ENCODE assay signal across 12 mouse cellular contexts in genomic region chr1:136513181-136513580, GRCm38 (mm10). TPM values are rescaled to one million over a fixed set of nuclear protein-coding genes. Genes with fewer than 3 reads are reported as not detected.
A peak's percentile ranks its signal among the peaks of the same experiment; 100 is the strongest.
DNase-seq lines count a peak whose midpoint lies in the region; ATAC-seq and TF ChIP-seq lines count a peak whose summit lies in the region.
"Had no signal": no experiment of that assay in that cellular context is flagged by ENCODE, and none has a peak within 500 bp of the region (broad histone marks: within the 10 kb centered on the region; RNA-seq: fewer than 3 reads in every experiment).

No protein-coding gene starts in this region.

- H3K36me3 ChIP-seq in forebrain, embryonic 11.5 days (ENCODE audit: control insufficient read depth, insufficient read depth, low read length): peaks cover 2% of the 10 kb centered on the region; the same call in 1 of the 2 replicates
- no peaks in the 10 kb centered on the region for H3K36me3 ChIP-seq in forebrain, embryonic 16.5 days (ENCODE audit: control insufficient read depth, insufficient read depth)
- H3K36me3 ChIP-seq in heart, embryonic 12.5 days: peaks cover 34% of the 10 kb centered on the region
- peaks cover 36% of the 10 kb centered on the region for H3K36me3 ChIP-seq in limb, embryonic 12.5 days
- peaks cover 94% of the 10 kb centered on the region for H3K36me3 ChIP-seq in liver, embryonic 12.5 days

- no peaks in the 10 kb centered on the region for H3K27me3 ChIP-seq in forebrain, embryonic 11.5 days (ENCODE audit: control insufficient read depth, insufficient read depth, low read length)
- H3K27me3 ChIP-seq in forebrain, embryonic 16.5 days (replicated peaks; ENCODE audit: control insufficient read depth, insufficient read depth, low read length): no peaks in the 10 kb centered on the region
- no peaks in the 10 kb centered on the region for H3K27me3 ChIP-seq in heart, embryonic 12.5 days (replicated peaks)
- H3K27me3 ChIP-seq in limb, embryonic 12.5 days: no peaks in the 10 kb centered on the region
- H3K27me3 ChIP-seq in liver, embryonic 12.5 days (replicated peaks): no peaks in the 10 kb centered on the region
- H3K27me3 ChIP-seq in cerebellum, adult 2 months (ENCODE audit: control insufficient read depth, insufficient read depth, low read length): no peaks in the 10 kb centered on the region

- H3K9me3 ChIP-seq in forebrain, embryonic 11.5 days (ENCODE audit: control insufficient read depth, low read length): no peaks in the 10 kb centered on the region
- no peaks in the 10 kb centered on the region for H3K9me3 ChIP-seq in forebrain, embryonic 16.5 days (ENCODE audit: control insufficient read depth, low read length)
- H3K9me3 ChIP-seq in heart, embryonic 12.5 days (replicated peaks): no peaks in the 10 kb centered on the region
- H3K9me3 ChIP-seq in limb, embryonic 12.5 days: no peaks in the 10 kb centered on the region
- H3K9me3 ChIP-seq in liver, embryonic 12.5 days (replicated peaks): no peaks in the 10 kb centered on the region

- H3K4me2 ChIP-seq in forebrain, embryonic 11.5 days (ENCODE audit: low read depth, low read length, severe bottlenecking): no peak overlapping the region
- H3K4me2 ChIP-seq in forebrain, embryonic 16.5 days (ENCODE audit: low read length): no peak overlapping the region
- no peak overlapping the region for H3K4me2 ChIP-seq in heart, embryonic 12.5 days
- H3K4me2 ChIP-seq in limb, embryonic 12.5 days: no peak overlapping the region
- H3K4me2 ChIP-seq in liver, embryonic 12.5 days: no peak overlapping the region

- DNase-seq in forebrain, embryonic 11.5 days (ENCODE audit: low spot score): peak; percentile 45
- peak; percentile 25 for DNase-seq in NIH3T3 (ENCODE audit: low read depth)
- no peak for DNase-seq in layer of hippocampus, postnatal 36 days
- no peak for DNase-seq in cerebellum, adult 2 months
- DNase-seq: cerebellum, adult 18-20 months; kidney, adult 8-10 months; liver, postnatal 0 days; right cerebral cortex, adult 18-20 months had no signal

- no peak overlapping the region for H3K9ac ChIP-seq in forebrain, embryonic 11.5 days (ENCODE audit: low read length)
- H3K9ac ChIP-seq in forebrain, embryonic 16.5 days (replicated peaks; ENCODE audit: low read depth, low read length): no peak overlapping the region
- no peak overlapping the region for H3K9ac ChIP-seq in heart, embryonic 12.5 days
- no peak overlapping the region for H3K9ac ChIP-seq in limb, embryonic 12.5 days (replicated peaks)
- H3K9ac ChIP-seq in liver, embryonic 12.5 days: no peak overlapping the region
- H3K9ac ChIP-seq: liver, postnatal 0 days had no signal

- no peak for TF ChIP-seq POLR2A in cerebellum, adult 2 months (IDR thresholded peaks at IDR 0.05; ENCODE audit: borderline replicate concordance, insufficient read depth, low read length)

- no peak overlapping the region for H3K27ac ChIP-seq in forebrain, embryonic 11.5 days (ENCODE audit: low read depth, low read length)
- H3K27ac ChIP-seq in forebrain, embryonic 16.5 days (ENCODE audit: low read length): no peak overlapping the region
- H3K27ac ChIP-seq in heart, embryonic 12.5 days (ENCODE audit: poor library complexity, severe bottlenecking): peak overlapping the region; percentile 37
- peak overlapping the region; percentile 62 for H3K27ac ChIP-seq in limb, embryonic 12.5 days
- no peak overlapping the region for H3K27ac ChIP-seq in liver, embryonic 12.5 days
- H3K27ac ChIP-seq in cerebellum, adult 2 months (ENCODE audit: insufficient read depth, low read length): no peak overlapping the region

- no peak overlapping the region for H3K4me3 ChIP-seq in forebrain, embryonic 11.5 days (ENCODE audit: low read depth, low read length)
- H3K4me3 ChIP-seq in forebrain, embryonic 16.5 days (replicated peaks; ENCODE audit: low read length): no peak overlapping the region
- H3K4me3 ChIP-seq in heart, embryonic 12.5 days: no peak overlapping the region
- H3K4me3 ChIP-seq in limb, embryonic 12.5 days (replicated peaks): no peak overlapping the region
- no peak overlapping the region for H3K4me3 ChIP-seq in liver, embryonic 12.5 days
- no peak overlapping the region for H3K4me3 ChIP-seq in cerebellum, adult 2 months (replicated peaks; ENCODE audit: insufficient read depth, low read depth, low read length)

- no peak for ATAC-seq in forebrain, embryonic 11.5 days (replicated peaks; ENCODE audit: low FRiP score)
- no peak for ATAC-seq in forebrain, embryonic 16.5 days
- no peak for ATAC-seq in heart, embryonic 12.5 days (ENCODE audit: insufficient number of reproducible peaks, low FRiP score)
- no peak for ATAC-seq in limb, embryonic 12.5 days (ENCODE audit: insufficient number of reproducible peaks, insufficient read depth, low FRiP score, low TSS enrichment, low read depth)
- no peak for ATAC-seq in liver, embryonic 12.5 days
- ATAC-seq: liver, postnatal 0 days had no signal

- WGBS in forebrain, embryonic 11.5 days: 95% methylated on average over 11 of the region's 11 CpGs
- WGBS in forebrain, embryonic 16.5 days: 77% methylated on average over 11 of the region's 11 CpGs
- WGBS in heart, embryonic 12.5 days: 87% methylated on average over 11 of the region's 11 CpGs
- WGBS in limb, embryonic 12.5 days: 84% methylated on average over 11 of the region's 11 CpGs
- 95% methylated on average over 11 of the region's 11 CpGs for WGBS in liver, embryonic 12.5 days (ENCODE audit: insufficient replicate concordance)
- 39% methylated on average over 11 of the region's 11 CpGs for WGBS in cerebellum, adult 2 months

- no peak for TF ChIP-seq CTCF in cerebellum, adult 2 months (IDR thresholded peaks at IDR 0.05; ENCODE audit: borderline replicate concordance, insufficient read depth, low read depth, low read length)

- no peaks in the 10 kb centered on the region for H3K4me1 ChIP-seq in forebrain, embryonic 11.5 days (replicated peaks; ENCODE audit: control insufficient read depth, insufficient read depth, low read length)
- no peaks in the 10 kb centered on the region for H3K4me1 ChIP-seq in forebrain, embryonic 16.5 days (replicated peaks; ENCODE audit: control insufficient read depth, insufficient read depth, low read length)
- peaks cover 16% of the 10 kb centered on the region for H3K4me1 ChIP-seq in heart, embryonic 12.5 days (replicated peaks)
- H3K4me1 ChIP-seq in limb, embryonic 12.5 days (replicated peaks): peaks cover 10% of the 10 kb centered on the region
- no peaks in the 10 kb centered on the region for H3K4me1 ChIP-seq in liver, embryonic 12.5 days
- no peaks in the 10 kb centered on the region for H3K4me1 ChIP-seq in cerebellum, adult 2 months (ENCODE audit: control insufficient read depth, insufficient read depth, low read length)

RNA-seq across cellular contexts. Expression of gene Kif14, which starts 47.0 kb away (rescaled TPM):
- 11.3 and 12.8 TPM in 2 replicates for polyA plus RNA-seq in forebrain, embryonic 11.5 days (2014; fragmentation: Nextera tagmentation; extraction: Ambion mirVana)
- 1.7 and 2.4 TPM in 2 replicates for polyA plus RNA-seq in forebrain, embryonic 16.5 days (2015; fragmentation: Nextera tagmentation; extraction: Ambion mirVana)
- polyA plus RNA-seq in heart, embryonic 12.5 days (2016; fragmentation: Nextera tagmentation; extraction: Ambion mirVana): 5.7 and 6.8 TPM in 2 replicates
- polyA plus RNA-seq in limb, embryonic 12.5 days (2016; fragmentation: Nextera tagmentation; extraction: Ambion mirVana): 8.8 and 9.8 TPM in 2 replicates
- polyA plus RNA-seq in liver, embryonic 12.5 days (2016; fragmentation: Nextera tagmentation; extraction: Ambion mirVana): 11.2 and 11.3 TPM in 2 replicates
- total RNA-seq in layer of hippocampus, postnatal 36 days (2021): under 1 TPM; 0.20 to 0.25 TPM
- 0.13 and 0.33 TPM in 2 replicates for polyA plus RNA-seq in cerebellum, adult 2 months (2012; rRNA removed)

Comparison
In these comparisons a context has a peak if more than half of its experiments do, and no peak if none do; other contexts are left out.
1. DNase-seq: peak in forebrain, embryonic 11.5 days (single experiment) and NIH3T3 (single experiment); none in layer of hippocampus, postnatal 36 days (0 of 2) and cerebellum, adult 2 months (0 of 2).
2. H3K27ac ChIP-seq: peak in heart, embryonic 12.5 days (single experiment) and limb, embryonic 12.5 days (single experiment); none in forebrain, embryonic 11.5 days (single experiment), forebrain, embryonic 16.5 days (single experiment), liver, embryonic 12.5 days (single experiment) and cerebellum, adult 2 months (single experiment).